Mouse (Mus musculus): ENCODE measurements around the gene Nckap5.

The Nckap5 gene

DNA sequence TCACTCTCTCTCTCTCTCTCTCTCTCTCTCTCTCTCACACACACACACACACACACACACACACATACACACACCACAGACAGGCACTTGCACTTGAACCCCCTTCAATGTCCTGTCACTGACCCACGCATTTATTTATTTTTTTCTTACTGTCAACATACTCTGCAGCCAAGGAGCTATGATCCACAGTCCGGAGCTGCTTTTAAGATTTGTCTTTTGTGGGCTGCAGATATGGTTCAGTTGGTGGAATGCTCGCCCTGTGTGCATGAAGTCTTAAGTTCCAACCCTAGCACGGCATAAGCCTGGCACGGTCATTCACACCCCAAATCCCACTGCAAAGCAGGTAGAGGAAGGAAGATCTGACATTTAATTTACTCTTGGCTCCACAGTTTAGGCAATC lies 357.6 kb downstream of the Nckap5 start:
- no peak for DNase-seq (ENCODE audit: low spot score in 2 of 2)

DNA sequence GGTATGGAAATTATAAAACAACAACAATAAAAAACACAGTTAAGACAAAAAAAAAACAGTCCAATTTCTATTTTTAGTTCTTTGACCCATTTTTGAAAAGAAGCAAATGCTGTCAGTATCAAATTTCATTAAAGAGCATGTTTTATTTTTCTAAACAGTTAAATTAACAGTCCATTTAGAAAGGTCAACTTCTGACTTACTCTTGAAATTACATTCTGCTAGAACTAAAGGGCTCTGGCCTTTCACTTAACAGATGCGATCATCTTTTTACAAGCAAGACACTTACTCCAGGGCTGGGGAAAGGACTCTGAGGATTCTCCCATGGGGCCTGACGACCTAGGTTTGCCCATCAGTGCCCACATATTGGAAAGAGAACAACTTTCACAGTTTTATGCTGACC lies 359.2 kb downstream of the Nckap5 start:
- no peak for DNase-seq (ENCODE audit: low spot score in 2 of 2)

- DNase-seq (ENCODE audit: low spot score in 2 of 2) = no peak
Measured at GRCm38 (mm10) chr1:126470883-126471282, 359.7 kb downstream of the Nckap5 start.

GRCm38 (mm10) chr1:126469818-126470544 lies 360.6 kb downstream of the Nckap5 start:
- no peak for DNase-seq (ENCODE audit: low spot score in 2 of 2)

GRCm38 (mm10) chr1:126461527-126462354 lies 368.9 kb downstream of the Nckap5 start:
- DNase-seq (ENCODE audit: low spot score in 2 of 2) = no peak

DNA sequence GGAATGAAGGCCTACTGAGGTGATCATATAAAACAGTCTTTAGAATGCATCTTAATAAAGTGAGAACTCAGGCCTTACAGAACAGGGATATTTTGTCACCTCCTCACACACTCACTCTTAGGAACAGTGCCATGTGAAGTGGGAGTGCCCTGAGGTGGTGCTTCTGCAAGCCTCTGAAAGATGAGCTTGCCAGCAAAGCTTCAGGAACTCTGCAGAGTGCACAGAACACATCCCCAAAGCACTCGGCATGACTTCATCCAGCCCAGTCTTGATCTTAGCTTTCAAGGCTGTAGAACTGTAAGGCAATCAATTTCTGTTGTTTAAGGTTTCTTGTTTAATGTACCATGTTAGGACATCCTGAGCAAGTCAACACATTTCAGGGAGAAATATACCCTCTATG lies 372.9 kb downstream of the Nckap5 start:
- no peak for DNase-seq (ENCODE audit: low spot score in 2 of 2)

DNA sequence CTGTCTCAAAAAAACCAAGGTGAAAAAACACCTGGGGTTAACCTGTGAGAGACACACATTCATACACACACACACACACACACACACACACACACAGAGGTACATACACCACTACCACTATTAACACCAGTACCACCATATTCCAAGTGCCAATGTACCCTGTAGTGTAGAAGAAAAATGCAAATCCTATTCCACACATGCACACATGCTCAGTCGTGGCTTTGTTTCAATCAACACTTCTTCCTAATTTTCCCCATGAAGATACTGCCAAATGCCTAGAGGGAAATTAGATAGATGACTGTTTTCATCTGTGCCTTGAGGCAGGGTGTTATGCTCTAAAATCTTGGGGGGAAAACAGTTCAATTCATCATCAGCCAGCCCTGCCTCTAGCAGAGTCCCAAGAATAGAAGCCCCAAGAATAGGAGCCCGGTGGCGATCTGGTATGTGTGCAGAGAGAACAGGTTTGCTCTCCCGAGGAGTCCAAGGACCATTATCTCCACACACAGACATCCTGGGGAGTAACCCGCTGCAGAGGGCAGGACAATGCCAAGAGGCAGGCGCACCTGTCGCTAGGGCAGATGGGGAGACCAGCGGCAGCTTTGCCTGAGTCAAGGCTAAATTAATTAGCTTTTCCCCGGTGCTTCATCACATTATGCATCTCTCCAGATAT lies 376.0 kb downstream of the Nckap5 start:
- DNase-seq (ENCODE audit: low spot score in 2 of 2) = no peak

DNA sequence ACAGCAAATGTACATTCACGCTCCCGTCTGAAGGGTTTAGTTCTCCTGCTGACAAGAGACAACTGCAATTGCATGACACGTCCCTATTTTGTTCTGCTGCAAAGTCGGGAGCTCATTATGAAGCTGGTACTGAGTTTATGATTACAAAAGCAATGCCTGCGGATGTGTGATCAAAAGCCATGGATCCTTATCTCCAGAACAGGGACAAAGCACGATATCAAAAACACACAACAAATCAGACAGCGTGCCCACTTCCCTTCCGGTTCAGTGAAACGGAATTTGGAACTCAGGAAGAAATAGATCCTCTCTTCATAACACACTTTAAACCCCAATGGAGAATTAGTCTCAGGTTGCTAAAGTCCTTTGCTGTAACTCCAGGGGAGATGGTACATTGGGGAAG lies 379.1 kb downstream of the Nckap5 start:
- no peak for DNase-seq (ENCODE audit: low spot score in 2 of 2)

DNA sequence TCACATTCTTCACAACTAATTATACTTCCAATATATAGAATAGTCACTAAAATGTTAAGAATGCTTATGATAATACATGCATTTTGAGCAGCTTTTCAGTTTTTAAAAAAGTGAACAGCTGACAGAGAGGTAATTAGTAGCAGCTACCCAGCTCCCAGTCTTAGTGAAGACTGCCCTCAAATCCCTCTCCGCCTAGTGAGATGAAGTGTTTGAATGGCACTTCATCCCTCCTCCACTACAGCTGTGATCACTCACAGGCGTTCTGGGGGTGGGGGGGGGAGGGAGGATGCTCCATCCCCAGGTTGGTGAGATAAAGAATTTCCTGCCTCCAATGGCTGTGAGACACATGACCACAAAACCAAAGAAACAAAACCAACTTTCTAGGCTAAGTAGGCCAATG lies 381.2 kb downstream of the Nckap5 start:
- no peak for DNase-seq (ENCODE audit: low spot score in 2 of 2)

DNA sequence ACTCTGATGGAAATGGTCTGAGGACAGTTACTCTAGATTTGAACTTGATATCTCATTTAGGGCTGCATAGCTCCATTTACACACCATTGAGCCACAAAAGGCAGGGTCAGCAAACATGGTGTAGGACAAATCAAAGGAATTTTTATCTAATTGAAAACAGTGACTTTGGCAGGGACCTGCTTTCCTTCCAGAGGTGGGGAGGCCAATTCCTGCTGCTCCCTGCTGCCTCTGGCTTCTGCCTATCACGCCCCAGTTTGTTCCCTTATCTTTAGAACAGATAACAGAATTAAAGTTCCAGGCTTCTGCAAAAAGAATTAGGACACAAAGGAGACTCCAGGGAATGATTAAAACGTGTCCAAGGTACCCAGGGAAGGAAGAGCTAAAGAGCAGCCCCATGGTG lies 386.7 kb downstream of the Nckap5 start:
- DNase-seq (ENCODE audit: low spot score in 2 of 2) = no peak

GRCm38 (mm10) chr1:126442723-126443122 lies 387.9 kb downstream of the Nckap5 start:
- DNase-seq (ENCODE audit: low spot score in 2 of 2) = no peak

- no peak for DNase-seq (ENCODE audit: low spot score in 2 of 2)
Measured at GRCm38 (mm10) chr1:126438000-126438572, 392.5 kb downstream of the Nckap5 start.

- DNase-seq (ENCODE audit: low spot score in 2 of 2) = no peak
Measured at GRCm38 (mm10) chr1:126436937-126437667, 393.5 kb downstream of the Nckap5 start.

GRCm38 (mm10) chr1:126432285-126432684 lies 398.3 kb downstream of the Nckap5 start:
- no peak for DNase-seq (ENCODE audit: low spot score in 2 of 2)

GRCm38 (mm10) chr1:126431594-126431993 lies 399.0 kb downstream of the Nckap5 start:
- peak; percentile 36 to 54 for DNase-seq (ENCODE audit: low spot score in 2 of 2)

DNA sequence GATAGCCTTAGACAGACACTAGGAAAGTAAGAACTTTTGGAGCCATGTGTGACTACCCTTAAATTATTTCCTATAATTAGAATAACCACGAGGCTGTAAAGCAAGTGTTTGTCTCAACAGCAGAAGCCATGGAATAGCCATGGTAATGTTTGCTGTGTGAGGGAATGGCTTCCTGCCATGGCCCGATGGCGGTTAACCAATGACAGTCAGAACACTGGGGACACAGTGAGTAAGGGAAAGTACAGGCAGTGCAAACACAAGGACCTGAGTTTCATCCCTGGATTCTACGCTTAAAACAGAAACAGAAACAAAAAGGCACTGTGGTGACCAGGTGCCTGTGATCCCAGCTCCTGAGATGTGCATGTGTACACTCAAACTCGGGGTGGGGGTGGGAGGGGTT lies 419.2 kb downstream of the Nckap5 start:
- no peak for DNase-seq (ENCODE audit: low spot score in 2 of 2)

GRCm38 (mm10) chr1:126407886-126408285 lies 422.7 kb downstream of the Nckap5 start:
- DNase-seq (ENCODE audit: low spot score in 2 of 2) = no peak

DNA sequence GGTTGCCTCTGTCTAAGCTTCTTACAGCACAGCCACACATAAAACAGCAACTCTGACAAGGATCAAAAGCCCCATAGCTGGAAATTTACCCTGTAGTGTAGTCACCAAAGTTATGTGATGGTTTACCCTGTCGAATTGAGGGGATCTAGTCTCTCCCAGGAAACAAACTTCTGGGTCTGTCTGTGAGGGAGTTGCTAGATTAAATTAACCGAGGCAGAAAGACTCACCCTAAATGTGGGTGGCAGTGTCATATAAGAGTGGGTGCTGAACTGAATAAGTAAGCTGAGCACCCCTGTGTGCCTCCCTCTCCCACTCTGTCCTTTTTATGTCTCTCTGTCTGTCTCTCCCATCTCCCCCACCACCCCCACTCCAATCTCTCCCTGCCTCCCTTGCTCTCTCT lies 425.1 kb downstream of the Nckap5 start:
- no peak for DNase-seq (ENCODE audit: low spot score in 2 of 2)

DNA sequence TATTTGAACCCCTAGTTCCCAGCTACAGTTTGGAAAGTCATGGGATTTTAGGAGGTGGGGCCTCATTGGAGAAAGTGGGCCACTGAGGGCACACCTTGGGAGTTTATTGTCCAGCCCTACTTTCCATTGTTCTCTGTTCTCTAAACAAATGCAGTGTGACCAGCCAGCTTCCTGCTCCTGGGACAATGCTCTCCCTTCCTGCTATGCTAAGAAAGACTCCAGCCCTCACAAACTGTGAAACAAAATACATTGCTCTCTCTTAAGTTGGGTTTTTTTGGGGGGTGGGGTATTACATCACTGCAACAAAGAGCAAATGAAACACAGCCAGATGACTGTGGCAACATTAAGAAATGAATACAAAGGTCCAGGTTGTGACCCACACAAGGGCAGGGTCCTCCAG lies 426.6 kb downstream of the Nckap5 start:
- DNase-seq (ENCODE audit: low spot score in 2 of 2) = no peak

DNA sequence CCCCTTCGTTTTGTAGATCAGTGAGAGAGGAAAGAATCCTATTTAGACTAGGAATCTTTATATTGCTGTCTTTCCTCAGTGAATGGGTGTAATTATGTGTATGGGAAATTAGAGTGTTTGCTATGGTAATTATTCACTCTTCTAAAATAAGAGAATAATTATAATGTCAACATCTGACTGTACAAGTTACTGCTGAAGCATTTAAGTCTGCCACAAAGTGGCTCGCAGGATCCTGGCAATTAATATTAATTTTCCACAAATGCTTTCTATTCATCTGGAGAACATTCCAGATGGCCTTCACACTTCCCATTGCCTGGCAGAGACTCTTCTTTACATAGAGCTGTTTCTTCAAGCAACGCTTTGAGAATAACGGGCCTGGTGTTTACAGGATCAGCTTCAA lies 439.4 kb downstream of the Nckap5 start:
- DNase-seq (ENCODE audit: low spot score in 2 of 2) = no peak

GRCm38 (mm10) chr1:126377339-126377980 lies 453.1 kb downstream of the Nckap5 start:
- DNase-seq (ENCODE audit: low spot score in 2 of 2) = no peak

Data from frontal cortex, postnatal 25 days (tissue).